Mouse (Mus musculus) ES-Bruce4 (cell line): ENCODE measurements around the gene Gm49354. TPM values are rescaled to one million over a fixed set of nuclear protein-coding genes. Genes with fewer than 3 reads are reported as not detected.
A peak's percentile ranks its signal among the peaks of the same experiment; 100 is the strongest.
"Not testable (repeated sequence)": the region's sequence is repeated elsewhere in the genome, so short reads cannot be mapped to it uniquely, and the experiment has no call there.

Experiments
- H3K27ac ChIP-seq: 2 replicates; pipeline ENCODE4 v1.5.1; 2012; ENCODE audit warnings: low read length, inconsistent platforms; ENCODE audit not compliant: insufficient read depth
- H3K27me3 ChIP-seq: 2 replicates; pipeline ENCODE4 v1.6.1; 2012; ENCODE audit warnings: mild to moderate bottlenecking, low read length, inconsistent platforms; ENCODE audit not compliant: control insufficient read depth, poor library complexity, insufficient read depth, severe bottlenecking
- H3K36me3 ChIP-seq: 2 replicates; pipeline ENCODE4 v1.6.1; 2012; ENCODE audit warnings: inconsistent platforms, mild to moderate bottlenecking, low read length, moderate library complexity; ENCODE audit not compliant: control insufficient read depth, poor library complexity, insufficient read depth, severe bottlenecking
- H3K4me1 ChIP-seq: one replicate; pipeline ENCODE4 v1.8.1; 2011; ENCODE audit warnings: low read length; ENCODE audit not compliant: control insufficient read depth, insufficient read depth
- H3K4me3 ChIP-seq: 2 replicates; pipeline ENCODE4 v1.5.1; 2011; ENCODE audit warnings: low read depth, mild to moderate bottlenecking, low read length
- H3K9ac ChIP-seq: 2 replicates; pipeline ENCODE4 v1.6.1; 2012; ENCODE audit warnings: low read depth, mild to moderate bottlenecking, inconsistent platforms; ENCODE audit not compliant: poor library complexity, severe bottlenecking
- H3K9me3 ChIP-seq: replicated peaks from 2 replicates; pipeline ENCODE4 v1.6.1; 2012; ENCODE audit warnings: mild to moderate bottlenecking, low read length, inconsistent platforms; ENCODE audit not compliant: control insufficient read depth, poor library complexity, insufficient read depth, severe bottlenecking
- CTCF ChIP-seq: IDR thresholded peaks from one replicate; pipeline ENCODE4 v1.8.1; 2011; ENCODE audit warnings: low read depth, low read length
- EP300 ChIP-seq: IDR thresholded peaks from 2 replicates; pipeline ENCODE4 v1.6.1; 2011; ENCODE audit warnings: low read depth, low read length; ENCODE audit not compliant: insufficient read depth
- POLR2A ChIP-seq: IDR thresholded peaks from one replicate; pipeline ENCODE4 v1.8.1; 2011; ENCODE audit warnings: low read length; ENCODE audit not compliant: insufficient read depth
- polyA plus RNA-seq: library from polyadenylated mRNA; stranded (reverse); fragments of >200 nt; gene quantifications from 2 replicates; pipeline ENCODE4 v1.2.4, GENCODE M21; 2011; ENCODE audit warnings: low read depth; ENCODE audit not compliant: missing spikeins, insufficient read depth, insufficient read length

The Gm49354 gene
- polyA plus RNA-seq, 1 experiment = not detected

DNA sequence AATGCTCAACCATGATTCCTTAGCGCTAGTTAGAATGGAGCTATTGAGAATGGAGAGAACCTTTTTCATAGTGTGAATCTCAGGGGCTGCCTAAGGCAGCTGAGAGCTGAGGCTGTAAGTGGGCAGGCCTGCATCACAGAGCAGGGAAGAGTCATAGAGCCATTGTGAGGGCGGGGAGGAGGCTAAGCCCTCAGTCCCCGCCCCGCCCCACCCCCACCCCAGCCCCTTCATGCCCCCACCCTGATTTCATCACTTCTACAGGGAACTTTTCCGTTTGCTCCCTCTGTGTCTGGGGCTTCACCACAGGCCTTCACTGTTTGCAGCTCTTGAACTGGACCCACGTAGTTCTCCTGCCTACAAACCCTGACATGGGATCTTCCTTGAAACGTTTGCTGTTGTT is 50.4 kb downstream of the Gm49354 start, which contains the start of gene Spata31d1d:
TSS of gene Spata31d1d (minus strand) at position 101 of the 400 bp plus-strand sequence.
- peaks cover 4% of the 10 kb centered on the region for H3K4me1 ChIP-seq
- 0 out of 2 replicates have a peak within 1 kb of the TSS, but pooled peaks have one; percentile 12 for H3K27ac ChIP-seq
- no peak within 1 kb of the TSS for H3K4me3 ChIP-seq
- H3K27me3 ChIP-seq = no peaks in the 10 kb centered on the region
- no peaks in the 10 kb centered on the region for H3K36me3 ChIP-seq
- no peaks in the 10 kb centered on the region for H3K9me3 ChIP-seq
- TF ChIP-seq POLR2A = no peak
- no peak for TF ChIP-seq CTCF
- TF ChIP-seq EP300 = no peak
- no peak within 1 kb of the TSS for H3K9ac ChIP-seq

DNA sequence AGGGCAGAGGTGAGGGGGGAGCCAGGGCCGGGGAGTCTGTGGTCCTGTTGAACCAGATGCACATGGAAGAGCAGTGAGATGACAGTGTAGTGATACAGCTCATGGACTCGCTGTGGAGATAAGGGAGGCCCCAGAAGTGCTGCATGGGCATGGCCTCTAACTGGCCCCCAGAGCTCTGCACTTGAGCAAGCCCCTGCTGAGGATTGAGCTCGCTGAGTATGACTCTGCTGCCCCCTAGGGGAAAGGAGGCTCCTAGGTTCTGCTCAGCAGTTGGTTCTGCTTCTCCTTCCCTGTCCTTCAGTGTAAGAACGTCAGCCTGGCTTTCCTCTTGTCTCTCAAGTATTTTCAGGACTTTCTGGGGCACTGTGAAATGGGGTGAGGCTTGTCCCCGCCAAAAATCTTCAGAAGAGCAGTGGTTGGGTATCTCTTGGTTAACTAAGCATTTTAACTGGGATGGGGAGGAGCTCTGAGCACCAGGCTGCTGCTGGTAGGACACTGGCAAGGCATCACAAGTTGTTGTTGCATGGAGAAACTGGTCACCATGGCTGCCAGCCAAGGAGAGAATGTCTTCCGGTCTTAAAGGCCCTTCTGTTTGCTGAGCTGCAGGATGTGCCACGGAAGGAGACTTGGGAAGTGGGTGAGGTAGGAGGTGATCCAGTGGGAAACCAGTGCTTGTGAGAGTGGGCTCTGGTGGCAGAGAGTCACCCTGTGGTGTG is 53.5 kb downstream of the Gm49354 start:
- H3K9ac ChIP-seq = no peak overlapping the region
- H3K4me1 ChIP-seq = peaks cover 3% of the 10 kb centered on the region
- H3K4me3 ChIP-seq = no peak overlapping the region
- no peaks in the 10 kb centered on the region for H3K36me3 ChIP-seq
- H3K9me3 ChIP-seq = no peaks in the 10 kb centered on the region
- no peak for TF ChIP-seq EP300
- no peak for TF ChIP-seq POLR2A
- TF ChIP-seq CTCF = peak; percentile 92
- no peak overlapping the region for H3K27ac ChIP-seq
- H3K27me3 ChIP-seq = no peaks in the 10 kb centered on the region

DNA sequence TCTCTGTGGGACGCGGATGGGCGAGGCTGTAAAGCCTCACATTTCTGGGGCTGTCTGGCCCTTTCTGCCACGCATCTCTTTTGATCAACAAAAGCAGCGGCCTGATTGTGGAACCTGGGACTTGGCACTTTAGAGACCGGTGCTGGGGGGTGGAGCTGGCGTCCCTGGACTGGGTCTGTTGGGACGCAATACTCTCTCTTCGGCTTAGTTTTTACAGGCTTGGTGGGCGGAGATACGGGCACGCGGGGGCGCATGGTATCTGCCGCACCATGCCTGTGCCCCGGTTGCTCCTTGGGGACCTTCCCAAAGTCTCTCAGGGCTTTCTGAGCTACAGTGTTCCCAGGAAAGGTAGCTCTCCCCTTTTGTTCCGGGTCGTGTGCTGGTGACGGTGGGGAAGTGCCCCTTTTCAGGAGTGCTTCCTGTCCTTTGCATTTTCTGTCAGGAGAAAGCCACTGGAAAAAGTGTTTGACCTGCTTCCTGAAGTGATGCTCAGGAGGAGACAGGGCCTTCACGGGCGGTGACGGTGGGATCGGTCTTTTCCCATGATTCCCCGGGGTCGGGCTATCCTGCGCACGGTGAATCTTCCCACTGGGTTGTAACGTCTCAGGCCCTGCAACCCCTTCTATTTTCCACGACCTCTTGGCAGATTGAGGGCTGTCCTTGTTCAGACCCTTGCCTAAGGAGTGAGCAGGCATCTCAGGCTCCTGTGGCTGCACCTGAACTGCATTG is 55.7 kb downstream of the Gm49354 start:
- Histone ChIP-seq H3K36me3 (no peaks in the 10 kb centered on the region), H3K4me1 (peaks cover 3% of the 10 kb centered on the region), H3K27ac (no peak overlapping the region), H3K27me3 (no peaks in the 10 kb centered on the region), H3K4me3 (peak overlapping the region; percentile 44), H3K9ac (peak overlapping the region; percentile 16), H3K9me3 (no peaks in the 10 kb centered on the region)
- TF ChIP-seq EP300 (0 out of 2 replicates have a peak, but pooled peaks have one; percentile 5), POLR2A (no peak)

DNA sequence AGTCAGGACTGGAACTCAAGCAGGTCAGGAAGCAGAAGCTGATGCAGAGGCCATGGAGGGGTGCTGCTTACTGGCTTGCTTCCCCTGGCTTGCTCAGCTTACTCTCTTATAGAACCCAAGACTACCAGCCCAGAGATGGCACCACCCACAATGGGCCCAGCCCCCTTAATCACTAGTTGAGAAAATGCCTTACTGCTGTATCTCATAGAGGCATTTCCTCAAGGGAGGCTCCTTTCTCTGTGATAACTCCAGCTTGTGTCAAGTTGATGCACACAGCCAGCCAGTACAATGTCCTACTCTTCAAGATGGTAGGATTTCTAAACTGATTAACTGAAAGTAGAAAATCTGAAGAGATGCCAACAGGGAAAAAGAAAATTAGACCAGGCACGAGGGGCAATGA is 60.0 kb downstream of the Gm49354 start:
- H3K9me3 ChIP-seq, H3K4me1 ChIP-seq, H3K27me3 ChIP-seq, H3K4me3 ChIP-seq, H3K27ac ChIP-seq, H3K36me3 ChIP-seq, H3K9ac ChIP-seq: not testable (repeated sequence)

DNA sequence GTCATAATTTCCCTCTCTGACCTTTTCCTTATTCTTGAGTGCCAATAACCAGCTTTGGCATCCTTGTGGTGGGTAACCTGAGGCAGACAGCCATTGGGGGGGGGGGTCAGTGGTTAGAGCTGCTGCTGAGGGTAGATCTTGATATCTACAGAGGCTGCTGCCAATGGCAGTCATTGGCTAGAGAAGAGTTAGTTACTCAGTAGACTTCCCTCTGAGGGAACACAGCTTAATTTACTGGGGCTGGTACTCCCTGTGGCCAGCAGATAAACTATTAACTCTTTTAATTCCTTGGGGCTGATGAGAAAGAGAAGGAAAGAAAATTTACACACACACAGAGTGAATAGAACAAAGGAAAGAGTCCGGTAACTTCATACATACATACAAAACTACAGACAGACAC is 62.6 kb downstream of the Gm49354 start:
- Histone ChIP-seq H3K4me1 (peaks cover 1% of the 10 kb centered on the region), H3K4me3 (no peak overlapping the region), H3K27me3 (no peaks in the 10 kb centered on the region), H3K36me3 (no peaks in the 10 kb centered on the region), H3K27ac (no peak overlapping the region), H3K9me3 (no peaks in the 10 kb centered on the region), H3K9ac (no peak overlapping the region)
- TF ChIP-seq POLR2A (no peak), EP300 (no peak)

DNA sequence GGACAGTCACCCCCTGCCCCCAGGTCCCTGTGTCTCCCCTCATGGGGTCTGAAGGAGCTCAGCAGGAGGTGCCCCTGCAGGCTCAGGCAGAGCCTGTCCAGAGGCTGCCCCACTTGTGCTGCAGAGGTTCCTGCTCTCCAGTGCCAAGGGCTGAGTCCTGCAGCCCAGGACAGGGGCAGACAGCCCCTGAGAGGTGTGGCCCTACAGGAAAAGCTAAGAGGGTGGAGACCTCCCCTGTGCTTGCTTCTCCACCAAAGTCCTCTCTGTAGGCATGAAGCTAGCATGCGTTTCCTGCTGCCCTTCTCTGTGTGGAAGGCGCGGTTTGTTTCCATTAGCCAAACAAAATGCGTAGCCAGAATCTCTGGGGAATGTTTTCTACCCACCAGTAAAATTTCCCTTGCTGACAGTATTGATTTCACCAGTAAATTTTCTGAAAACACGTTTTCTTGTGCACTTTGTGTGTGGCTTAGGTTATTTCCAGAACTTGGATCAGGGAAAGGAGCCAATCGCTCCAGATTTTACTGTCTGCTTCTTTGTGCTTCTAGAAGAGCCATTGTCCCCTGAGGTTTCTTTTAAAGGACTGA is 63.1 kb downstream of the Gm49354 start:
- not testable (repeated sequence) for H3K9ac ChIP-seq, H3K9me3 ChIP-seq, H3K27me3 ChIP-seq, H3K4me3 ChIP-seq, H3K36me3 ChIP-seq, H3K27ac ChIP-seq, H3K4me1 ChIP-seq
